In genomic region chr11:113586423-113586822, GRCm38 (mm10) we compare ENCODE assay signal across 22 mouse cellular contexts. TPM values are rescaled to one million over a fixed set of nuclear protein-coding genes. Genes with fewer than 3 reads are reported as not detected.
A peak's percentile ranks its signal among the peaks of the same experiment; 100 is the strongest.
DNase-seq lines count a peak whose midpoint lies in the region; ATAC-seq and TF ChIP-seq lines count a peak whose summit lies in the region.
"Had no signal": no experiment of that assay in that cellular context is flagged by ENCODE, and none has a peak within 500 bp of the region (broad histone marks: within the 10 kb centered on the region; RNA-seq: fewer than 3 reads in every experiment).

No protein-coding gene starts in this region.

- no peaks in the 10 kb centered on the region for H3K9me3 ChIP-seq in midbrain, postnatal 0 days (ENCODE audit: low read length)
- no peaks in the 10 kb centered on the region for H3K9me3 ChIP-seq in midbrain, embryonic 13.5 days
- H3K9me3 ChIP-seq in embryonic facial prominence, embryonic 10.5 days, result no peaks in the 10 kb centered on the region
- H3K9me3 ChIP-seq in limb, embryonic 11.5 days (ENCODE audit: control insufficient read depth, low read length), result no peaks in the 10 kb centered on the region
- H3K9me3 ChIP-seq: embryonic facial prominence, embryonic 13.5 days; forebrain, embryonic 15.5 days; heart, embryonic 10.5 days had no signal

- no peak for ATAC-seq in midbrain, postnatal 0 days (ENCODE audit: low FRiP score)
- ATAC-seq in midbrain, embryonic 13.5 days, result no peak
- ATAC-seq in limb, embryonic 11.5 days (ENCODE audit: insufficient number of reproducible peaks, low FRiP score, low TSS enrichment, low read depth), result no peak
- ATAC-seq: forebrain, embryonic 15.5 days had no signal

- no peak overlapping the region for H3K4me2 ChIP-seq in midbrain, postnatal 0 days (ENCODE audit: low read depth, low read length, poor library complexity, severe bottlenecking)
- no peak overlapping the region for H3K4me2 ChIP-seq in midbrain, embryonic 13.5 days (replicated peaks)
- no peak overlapping the region for H3K4me2 ChIP-seq in limb, embryonic 11.5 days (ENCODE audit: low read depth, severe bottlenecking)
- H3K4me2 ChIP-seq: embryonic facial prominence, embryonic 13.5 days; forebrain, embryonic 15.5 days; midbrain, embryonic 11.5 days had no signal

- no peaks in the 10 kb centered on the region for H3K27me3 ChIP-seq in midbrain, postnatal 0 days (ENCODE audit: insufficient read depth, low read length)
- H3K27me3 ChIP-seq in midbrain, embryonic 13.5 days, result no peaks in the 10 kb centered on the region
- no peaks in the 10 kb centered on the region for H3K27me3 ChIP-seq in embryonic facial prominence, embryonic 10.5 days (replicated peaks; ENCODE audit: low read depth, poor library complexity, severe bottlenecking)
- H3K27me3 ChIP-seq in limb, embryonic 11.5 days (ENCODE audit: control insufficient read depth, insufficient read depth, low read length), result no peaks in the 10 kb centered on the region
- H3K27me3 ChIP-seq: embryonic facial prominence, embryonic 13.5 days; forebrain, embryonic 15.5 days had no signal

- H3K4me3 ChIP-seq in midbrain, postnatal 0 days (ENCODE audit: low read depth, low read length), result no peak overlapping the region
- H3K4me3 ChIP-seq in midbrain, embryonic 13.5 days (replicated peaks), result no peak overlapping the region
- H3K4me3 ChIP-seq in embryonic facial prominence, embryonic 10.5 days, result no peak overlapping the region
- H3K4me3 ChIP-seq in limb, embryonic 11.5 days (ENCODE audit: low read depth, low read length), result no peak overlapping the region
- H3K4me3 ChIP-seq: embryonic facial prominence, embryonic 13.5 days; forebrain, embryonic 15.5 days; heart, embryonic 10.5 days had no signal

- no peak overlapping the region for H3K27ac ChIP-seq in midbrain, postnatal 0 days (ENCODE audit: low read depth, low read length)
- no peak overlapping the region for H3K27ac ChIP-seq in midbrain, embryonic 13.5 days
- peak overlapping the region; percentile 57 for H3K27ac ChIP-seq in embryonic facial prominence, embryonic 10.5 days (replicated peaks)
- no peak overlapping the region for H3K27ac ChIP-seq in limb, embryonic 11.5 days (replicated peaks; ENCODE audit: low read depth, low read length)
- H3K27ac ChIP-seq: embryonic facial prominence, embryonic 13.5 days; forebrain, embryonic 15.5 days; heart, embryonic 10.5 days; kidney, postnatal 0 days had no signal

- peak; percentile 14 for DNase-seq in midbrain, postnatal 0 days (ENCODE audit: low spot score)
- DNase-seq in ZHBTc4 (ENCODE audit: low read depth, low spot score), result peak; percentile 43
- DNase-seq in embryonic facial prominence, embryonic 10.5 days (ENCODE audit: low spot score), result peak; percentile 63
- peak; percentile 50 for DNase-seq in limb, embryonic 11.5 days (ENCODE audit: low spot score)
- DNase-seq in left cerebral cortex, adult 9 months (ENCODE audit: low spot score in 2 of 2), result no peak
- no peak for DNase-seq in lung, postnatal 4 days
- DNase-seq: adrenal gland, postnatal 14 days; cerebellum, adult 11 months; cerebellum, postnatal 25 days; heart, postnatal 10 days; kidney, adult 18-20 months; lung, adult 2 months; lung, postnatal 36 days; thymus, postnatal 14 days had no signal

- 26% methylated on average over 6 of the region's 6 CpGs for WGBS in midbrain, postnatal 0 days
- 19% methylated on average over 6 of the region's 6 CpGs for WGBS in midbrain, embryonic 13.5 days
- WGBS in embryonic facial prominence, embryonic 10.5 days, result 22% methylated on average over 6 of the region's 6 CpGs
- 20% methylated on average over 6 of the region's 6 CpGs for WGBS in limb, embryonic 11.5 days

- no peaks in the 10 kb centered on the region for H3K4me1 ChIP-seq in midbrain, postnatal 0 days (ENCODE audit: insufficient read depth, low read length)
- peaks cover 22% of the 10 kb centered on the region for H3K4me1 ChIP-seq in midbrain, embryonic 13.5 days (replicated peaks)
- H3K4me1 ChIP-seq in embryonic facial prominence, embryonic 10.5 days, result peaks cover 31% of the 10 kb centered on the region
- H3K4me1 ChIP-seq in limb, embryonic 11.5 days (ENCODE audit: control insufficient read depth, insufficient read depth, low read length), result no peaks in the 10 kb centered on the region; the same call in 1 of the 2 replicates

- H3K36me3 ChIP-seq in midbrain, postnatal 0 days (ENCODE audit: insufficient read depth, low read length), result no peaks in the 10 kb centered on the region
- H3K36me3 ChIP-seq in midbrain, embryonic 13.5 days, result no peaks in the 10 kb centered on the region
- H3K36me3 ChIP-seq in embryonic facial prominence, embryonic 10.5 days (replicated peaks), result no peaks in the 10 kb centered on the region
- H3K36me3 ChIP-seq in limb, embryonic 11.5 days (ENCODE audit: control insufficient read depth, insufficient read depth, low read length), result no peaks in the 10 kb centered on the region
- H3K36me3 ChIP-seq: embryonic facial prominence, embryonic 13.5 days; forebrain, embryonic 15.5 days; heart, embryonic 10.5 days had no signal

- TF ChIP-seq CTCF in midbrain, postnatal 0 days (IDR thresholded peaks at IDR 0.05), result no peak

- H3K9ac ChIP-seq in midbrain, postnatal 0 days (replicated peaks; ENCODE audit: low read length, poor library complexity, severe bottlenecking), result no peak overlapping the region
- H3K9ac ChIP-seq in midbrain, embryonic 13.5 days (replicated peaks), result no peak overlapping the region
- H3K9ac ChIP-seq in limb, embryonic 11.5 days (ENCODE audit: low read length), result no peak overlapping the region
- H3K9ac ChIP-seq: embryonic facial prominence, embryonic 13.5 days; forebrain, embryonic 15.5 days had no signal

RNA-seq across cellular contexts. Expression of gene Sstr2, which starts 32.7 kb away (rescaled TPM):
- total RNA-seq in midbrain, postnatal 0 days (2014; rRNA removed), result 16.4 and 26.3 TPM in 2 replicates
- 8.8 and 10.2 TPM in 2 replicates for polyA plus RNA-seq in midbrain, postnatal 0 days (2015; fragmentation: Nextera tagmentation; extraction: Ambion mirVana)
- 15.7 and 19.4 TPM in 2 replicates for polyA plus RNA-seq in midbrain, embryonic 13.5 days (2015; fragmentation: Nextera tagmentation; extraction: Ambion mirVana)
- 2.1 and 4.2 TPM in 2 replicates for polyA plus RNA-seq in embryonic facial prominence, embryonic 10.5 days (2016; fragmentation: Nextera tagmentation; extraction: Ambion mirVana)
- polyA plus RNA-seq in limb, embryonic 11.5 days (2014; fragmentation: Nextera tagmentation; extraction: Ambion mirVana), result 0.48 and 1.1 TPM in 2 replicates
- total RNA-seq: gastrocnemius, adult 18-20 months; heart, postnatal 10 days; liver, adult 2 months had no signal

Comparison
In these comparisons a context has a peak if more than half of its experiments do, and no peak if none do; other contexts are left out.
1. DNase-seq: peak in midbrain, postnatal 0 days (single experiment), ZHBTc4 (single experiment), embryonic facial prominence, embryonic 10.5 days (single experiment) and limb, embryonic 11.5 days (single experiment); none in left cerebral cortex, adult 9 months (0 of 2) and lung, postnatal 4 days (0 of 2).